Mouse (Mus musculus): ENCODE measurements around the gene Gtf2a2. TPM values are rescaled to one million over a fixed set of nuclear protein-coding genes. Genes with fewer than 3 reads are reported as not detected.
A peak's percentile ranks its signal among the peaks of the same experiment; 100 is the strongest.
"Not testable (repeated sequence)": the region's sequence is repeated elsewhere in the genome, so short reads cannot be mapped to it uniquely, and the experiment has no call there.

The Gtf2a2 gene
- total RNA-seq, 2 experiments from 2014 or later: 13.8 to 28.5 TPM

DNA sequence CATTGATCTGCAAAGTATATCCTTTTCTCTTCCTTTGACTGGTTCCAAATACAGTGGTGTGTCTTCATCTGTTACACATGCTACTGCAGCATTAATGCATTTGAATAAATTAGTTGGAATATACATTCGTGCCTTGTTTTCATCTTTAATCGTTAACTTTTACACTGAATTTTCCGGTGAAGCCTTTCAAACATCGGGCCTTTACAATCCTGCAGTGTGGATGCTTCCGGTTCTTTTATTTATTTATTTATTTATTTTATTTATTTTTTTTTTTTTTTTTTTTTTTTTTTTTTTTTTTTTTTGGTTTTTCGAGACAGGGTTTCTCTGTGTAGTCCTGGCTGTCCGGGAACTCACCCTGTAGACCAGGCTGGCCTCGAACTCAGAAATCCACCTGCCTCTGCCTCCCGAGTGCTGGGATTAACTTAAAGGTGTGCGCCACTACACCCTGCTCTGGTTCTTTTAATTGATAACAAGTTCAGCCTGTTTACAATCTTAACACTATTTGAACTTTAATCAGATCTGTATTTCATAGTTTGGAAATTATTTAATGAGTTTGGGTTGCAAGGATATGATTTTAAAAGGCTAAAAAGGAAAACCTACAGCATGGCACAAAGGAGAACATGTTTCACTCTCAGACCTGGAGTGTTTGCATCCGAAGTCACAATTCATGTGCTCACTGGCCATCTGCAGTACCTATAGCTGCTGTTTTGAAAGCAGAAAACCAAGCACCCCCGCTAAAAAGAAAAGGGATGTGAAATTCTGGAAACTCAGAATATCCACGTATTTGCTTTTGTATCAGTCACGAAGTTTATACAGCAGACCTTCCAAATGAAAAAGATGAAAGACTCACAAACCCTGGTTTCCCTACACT, 578 bp upstream of the Gtf2a2 start:
- peak; percentile 29; the same call in 1 of the 2 replicates for ATAC-seq (replicated peaks; ENCODE audit: low FRiP score, poor library complexity, severe bottlenecking)

DNA sequence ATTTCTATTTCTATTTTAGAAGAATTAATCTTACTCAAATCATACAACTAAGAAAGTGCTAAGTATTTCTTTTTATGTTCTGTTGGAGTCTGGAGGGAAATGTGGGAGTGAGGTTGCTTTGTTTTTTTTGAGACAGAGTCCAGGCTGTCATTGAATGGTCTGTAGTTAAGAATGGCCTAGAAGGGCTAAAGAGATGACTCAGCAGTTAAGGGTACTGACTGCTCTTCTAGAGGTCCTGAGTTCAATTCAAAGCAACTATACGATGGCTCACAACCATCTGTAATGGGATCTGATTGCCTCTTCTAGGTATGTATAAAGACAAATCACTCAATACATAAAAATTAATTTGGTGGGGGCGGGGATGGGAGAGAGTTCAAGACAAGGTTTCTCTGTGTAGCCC, 3.3 kb downstream of the Gtf2a2 start:
- ATAC-seq (replicated peaks; ENCODE audit: low FRiP score, poor library complexity, severe bottlenecking): no peak

DNA sequence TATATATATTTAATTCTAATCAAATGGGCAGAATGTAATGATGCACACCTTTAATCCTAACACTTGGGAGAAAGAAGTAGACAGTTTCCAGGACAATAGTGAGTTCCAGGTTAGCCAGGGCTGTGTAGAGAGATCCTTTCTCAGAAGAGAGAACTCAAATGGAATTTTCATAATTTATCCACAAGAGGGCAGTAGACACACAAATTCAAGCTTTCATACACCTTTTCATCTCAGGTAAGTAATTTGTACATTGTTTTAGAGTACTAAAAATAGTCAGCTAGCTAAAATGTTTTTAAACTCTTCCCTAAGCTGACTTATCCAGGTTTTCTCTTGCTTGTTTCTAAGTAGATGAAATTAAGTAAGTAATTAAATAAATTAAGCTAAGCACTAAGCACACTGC, 6.5 kb downstream of the Gtf2a2 start:
- peak; percentile 64 for ATAC-seq (replicated peaks; ENCODE audit: low FRiP score, poor library complexity, severe bottlenecking)

DNA sequence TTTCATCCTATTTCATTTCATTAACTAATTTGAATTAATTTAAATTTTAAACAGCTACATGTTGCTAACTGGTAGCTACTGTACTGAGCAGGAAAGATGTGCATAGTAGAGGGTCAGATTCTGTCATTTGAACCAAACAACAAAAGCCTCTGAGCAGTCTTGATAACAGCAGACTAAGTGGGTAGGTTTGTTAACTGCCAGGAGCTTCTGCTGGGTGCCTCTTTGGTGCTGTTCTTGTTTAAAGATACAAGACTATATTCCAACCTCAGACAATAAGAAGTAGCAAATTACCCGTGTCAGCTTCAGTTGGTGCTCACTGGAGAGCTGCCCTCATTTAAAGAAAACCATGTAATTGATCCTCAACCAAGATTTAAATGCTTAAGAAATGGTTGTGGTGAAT, 9.3 kb downstream of the Gtf2a2 start:
- no peak for ATAC-seq (replicated peaks; ENCODE audit: low FRiP score, poor library complexity, severe bottlenecking)

DNA sequence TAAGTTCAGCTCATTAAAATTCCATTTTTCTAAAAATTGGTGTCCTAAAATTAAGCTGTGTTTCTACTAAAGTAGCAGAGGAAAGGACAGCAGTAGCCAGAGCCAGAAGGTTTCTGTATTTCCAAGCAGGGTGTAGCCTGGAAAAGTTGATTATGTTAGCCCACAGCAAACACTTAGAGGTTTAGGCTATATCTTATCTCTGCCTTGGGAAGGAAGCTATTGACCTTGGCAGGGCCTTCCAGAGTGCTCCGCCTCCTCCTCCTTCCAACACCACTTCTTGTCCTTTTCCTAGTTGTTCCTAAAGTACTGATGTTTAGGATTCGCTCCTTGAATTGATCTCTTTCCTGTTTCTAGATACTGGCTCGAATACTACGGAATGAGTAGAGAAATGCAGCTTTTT, 9.7 kb downstream of the Gtf2a2 start:
- ATAC-seq (replicated peaks; ENCODE audit: low FRiP score, poor library complexity, severe bottlenecking): no peak

DNA sequence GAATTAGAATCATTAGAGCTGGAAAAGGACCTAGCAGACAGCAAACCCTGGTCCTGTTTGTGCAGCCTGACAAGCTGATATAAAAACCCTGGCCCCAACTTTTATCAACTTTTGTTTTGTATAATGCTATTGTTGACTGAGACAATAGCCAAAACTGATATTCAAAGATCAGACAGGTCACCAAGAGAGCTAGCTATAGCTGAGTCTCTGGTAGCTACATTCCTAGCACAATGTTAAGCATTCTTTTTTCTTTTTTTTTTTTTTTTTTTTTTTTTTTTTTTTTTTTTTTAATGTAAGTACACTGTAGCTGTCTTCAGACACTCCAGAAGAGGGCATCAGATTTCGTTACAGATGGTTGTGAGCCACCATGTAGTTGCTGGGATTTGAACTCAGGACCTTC, 11.3 kb downstream of the Gtf2a2 start:
- not testable (repeated sequence) for ATAC-seq (replicated peaks; ENCODE audit: low FRiP score, poor library complexity, severe bottlenecking)

DNA sequence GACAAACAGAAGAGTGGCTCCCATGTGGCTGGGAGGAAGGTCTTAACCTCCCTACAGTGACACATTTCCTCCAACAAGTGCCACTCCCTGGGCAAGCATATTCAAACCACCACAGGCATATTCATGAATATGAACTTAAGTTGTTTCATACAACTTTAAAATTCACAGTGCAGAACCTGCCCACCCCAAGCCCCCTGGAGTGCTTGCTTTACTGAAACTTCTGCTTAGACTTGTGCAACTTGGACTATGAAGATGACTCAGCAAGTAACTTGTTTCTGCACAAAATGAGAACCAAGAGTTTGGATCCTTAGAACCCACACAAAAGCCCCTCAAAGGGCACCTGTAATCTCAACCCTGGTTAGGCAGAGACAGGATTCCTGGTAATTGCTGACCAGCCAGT, 12.3 kb downstream of the Gtf2a2 start:
- no peak for ATAC-seq (replicated peaks; ENCODE audit: low FRiP score, poor library complexity, severe bottlenecking)

DNA sequence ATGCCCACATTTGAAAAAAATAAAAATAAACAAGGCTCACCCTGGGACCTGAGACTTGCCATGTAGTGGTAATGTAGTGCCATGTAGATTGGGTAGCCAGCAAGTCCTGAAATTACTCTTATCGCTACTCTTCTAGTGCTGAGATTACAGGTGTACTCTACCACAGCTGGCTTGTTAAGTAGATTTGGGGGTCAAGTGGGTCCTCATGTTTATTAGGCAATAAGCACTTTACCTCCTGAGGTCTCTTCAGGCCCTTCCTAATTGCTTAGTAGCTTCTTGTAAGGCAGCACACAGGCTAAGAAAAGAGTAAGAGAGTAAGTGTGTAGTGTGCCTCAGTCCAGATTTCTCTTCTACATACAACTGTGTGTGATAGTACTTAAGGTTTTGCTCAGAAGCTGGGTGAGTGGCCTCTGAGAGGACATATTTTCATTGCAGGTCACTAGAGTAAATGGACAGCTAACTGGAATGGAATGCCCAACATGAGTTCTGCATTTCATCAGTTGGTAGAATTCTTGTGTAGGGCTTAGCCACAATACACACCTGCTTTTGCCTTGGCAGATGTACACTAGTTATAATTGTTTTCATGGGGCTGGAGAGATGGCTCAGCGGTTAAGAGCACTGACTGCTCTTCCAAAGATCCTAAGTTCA, 13.1 kb downstream of the Gtf2a2 start:
- no peak for ATAC-seq (replicated peaks; ENCODE audit: low FRiP score, poor library complexity, severe bottlenecking)

DNA sequence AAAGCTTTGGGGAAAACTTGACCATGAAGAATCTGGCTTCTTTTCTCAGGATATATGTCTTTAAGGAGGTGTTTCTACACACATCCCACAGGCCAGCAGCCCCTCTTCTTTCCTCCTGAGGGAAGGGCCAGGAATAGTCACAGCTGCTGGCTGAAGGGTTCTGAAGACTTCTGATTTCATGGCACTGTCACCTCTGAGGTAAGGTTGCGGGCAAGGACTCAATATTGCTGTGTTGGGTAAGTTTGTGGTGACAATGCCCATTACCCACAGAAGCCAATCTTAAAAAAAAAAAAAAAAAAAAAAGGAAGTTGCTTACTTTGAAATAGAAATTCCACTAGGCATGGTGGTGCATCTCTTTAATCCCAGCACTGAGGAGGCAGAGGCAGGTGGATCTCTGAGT, 19.8 kb downstream of the Gtf2a2 start:
- ATAC-seq (replicated peaks; ENCODE audit: low FRiP score, poor library complexity, severe bottlenecking): no peak

DNA sequence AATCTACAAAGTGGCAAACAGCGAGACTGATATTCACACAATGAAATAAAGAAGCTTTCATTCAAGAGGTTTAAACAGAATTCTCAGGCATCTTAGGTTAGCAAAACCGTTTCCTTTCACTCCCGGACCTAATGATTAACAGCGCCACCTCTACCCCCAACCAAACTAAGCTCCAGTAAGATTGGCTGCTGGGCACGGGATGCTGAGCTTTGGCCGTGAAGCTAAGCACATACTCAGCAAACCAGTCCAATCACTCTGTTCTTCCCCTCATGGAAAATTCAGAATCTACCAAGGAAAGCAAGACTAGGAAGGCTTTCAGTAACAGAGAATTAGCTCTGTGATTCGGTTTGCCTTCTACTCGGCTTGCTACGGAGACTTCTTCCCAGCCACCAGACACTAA, 20.7 kb downstream of the Gtf2a2 start:
- ATAC-seq (replicated peaks; ENCODE audit: low FRiP score, poor library complexity, severe bottlenecking): no peak

DNA sequence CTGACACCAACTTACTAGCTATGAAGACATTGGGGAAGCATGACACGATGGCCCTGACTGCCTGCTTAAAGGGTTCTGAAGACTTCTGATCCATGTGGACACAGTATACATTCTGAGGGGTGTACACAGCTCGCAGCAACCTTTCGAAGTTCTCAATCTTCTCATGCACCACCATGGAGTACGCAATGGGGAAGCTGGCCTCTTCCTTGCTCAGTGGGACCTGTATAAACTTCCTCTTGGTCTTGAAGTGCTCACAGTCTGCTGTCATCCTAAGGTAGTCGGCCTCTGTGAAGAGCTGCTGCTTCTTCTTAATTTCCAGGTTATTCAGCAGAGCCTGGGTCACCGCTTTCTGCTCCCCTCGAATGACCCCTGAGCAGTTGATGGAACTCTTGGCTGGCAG, 22.4 kb downstream of the Gtf2a2 start:
- no peak for ATAC-seq (replicated peaks; ENCODE audit: low FRiP score, poor library complexity, severe bottlenecking)

DNA sequence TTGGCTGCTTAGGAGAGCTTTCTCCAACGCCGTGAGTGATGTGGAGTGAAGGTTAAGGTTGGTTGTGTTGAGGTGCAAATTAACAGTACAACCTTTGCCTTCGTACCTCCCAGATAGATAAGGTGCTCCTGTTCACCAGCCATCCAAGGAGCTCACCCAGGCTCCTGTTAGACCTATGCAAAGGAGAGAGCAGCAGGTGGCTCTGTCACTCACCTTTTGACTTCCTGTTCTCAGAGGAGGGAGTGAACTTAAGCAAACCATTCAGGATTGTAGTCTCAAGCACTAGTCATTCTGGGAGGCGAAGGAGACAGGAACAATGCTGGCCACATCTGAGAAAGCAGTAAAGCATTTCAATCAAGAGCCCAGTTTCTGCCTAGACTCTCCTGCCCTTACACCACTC, 24.3 kb downstream of the Gtf2a2 start:
- ATAC-seq (replicated peaks; ENCODE audit: low FRiP score, poor library complexity, severe bottlenecking): no peak

DNA sequence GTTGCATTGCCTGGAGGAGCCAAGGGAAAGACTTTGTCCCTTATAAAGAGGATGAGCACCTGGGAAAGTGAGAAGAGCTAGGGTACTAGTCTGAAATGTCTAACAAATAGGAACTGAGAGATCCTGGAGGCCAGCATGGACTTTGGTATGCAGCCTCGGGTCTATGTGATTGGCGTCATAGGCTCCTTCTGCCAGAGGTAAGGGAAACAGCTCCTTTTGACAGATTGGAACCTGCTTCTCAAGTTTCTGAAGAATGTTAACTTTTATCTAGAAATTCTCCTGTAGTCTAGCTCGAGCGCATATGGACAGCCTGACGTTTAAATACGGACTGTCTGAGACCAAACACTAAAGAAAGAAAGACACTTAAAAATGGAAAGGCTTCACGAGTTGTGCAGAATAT, 25.6 kb downstream of the Gtf2a2 start, which contains the start of gene Gcnt3:
Gene Gcnt3, minus strand, starts transcription at position 101 of the 400 bp plus-strand sequence.
- no peak for ATAC-seq (replicated peaks; ENCODE audit: low FRiP score, poor library complexity, severe bottlenecking)

DNA sequence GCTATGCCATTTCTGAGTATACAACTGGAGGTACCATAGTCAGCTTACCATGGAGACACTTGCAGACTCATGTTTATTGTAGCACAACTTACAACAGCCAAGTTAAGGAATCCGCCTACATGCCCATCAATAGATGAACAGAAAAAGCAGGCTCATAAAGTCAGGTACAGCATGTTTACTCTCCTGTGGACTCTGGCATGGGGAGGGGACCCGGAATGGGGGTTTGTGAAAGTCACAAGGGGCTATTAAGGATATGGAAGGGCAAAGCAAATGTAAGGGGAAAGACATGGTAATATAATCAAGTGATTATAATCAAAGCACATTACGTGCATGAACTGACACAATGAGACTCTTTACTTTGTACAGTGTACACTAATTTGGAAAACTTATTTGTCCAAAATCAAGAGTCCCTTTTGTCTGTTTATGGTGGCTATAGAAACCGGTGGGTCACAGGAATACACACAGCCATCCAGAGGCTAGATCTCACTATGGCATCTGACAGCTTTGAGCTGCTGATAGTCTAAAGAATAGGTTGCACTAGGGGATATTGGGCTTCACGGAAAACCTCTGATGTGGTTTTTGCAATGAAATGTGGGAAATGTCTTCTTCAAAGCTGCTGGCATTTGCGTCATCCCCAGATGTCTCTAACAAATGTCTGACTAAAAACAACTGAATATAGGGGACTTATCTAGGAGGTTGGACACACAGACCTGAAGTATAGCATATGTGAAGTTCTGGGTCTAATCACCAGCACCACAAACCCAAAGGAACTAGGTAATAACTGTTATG, 27.4 kb downstream of the Gtf2a2 start:
- ATAC-seq (replicated peaks; ENCODE audit: low FRiP score, poor library complexity, severe bottlenecking): no peak

DNA sequence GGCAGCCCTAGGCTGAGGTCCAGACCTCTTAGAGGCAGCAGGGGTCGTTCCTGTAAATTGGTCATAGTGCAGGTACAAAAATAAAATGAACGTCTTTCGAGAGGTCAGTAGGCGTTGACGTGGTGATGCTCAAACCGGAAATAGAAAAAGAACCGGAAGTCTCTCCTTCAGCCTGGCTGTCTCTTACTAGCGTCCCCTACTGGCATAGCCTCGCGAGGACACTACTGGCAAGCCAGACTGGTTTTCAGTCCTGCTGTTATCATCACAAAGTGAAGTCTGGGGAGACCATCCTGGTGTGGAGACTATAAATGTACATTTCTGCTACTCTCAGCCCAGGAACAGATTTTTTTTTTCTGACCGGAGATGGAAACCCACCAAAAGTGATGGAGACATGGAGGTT, 28.2 kb downstream of the Gtf2a2 start:
- no peak for ATAC-seq (replicated peaks; ENCODE audit: low FRiP score, poor library complexity, severe bottlenecking)

DNA sequence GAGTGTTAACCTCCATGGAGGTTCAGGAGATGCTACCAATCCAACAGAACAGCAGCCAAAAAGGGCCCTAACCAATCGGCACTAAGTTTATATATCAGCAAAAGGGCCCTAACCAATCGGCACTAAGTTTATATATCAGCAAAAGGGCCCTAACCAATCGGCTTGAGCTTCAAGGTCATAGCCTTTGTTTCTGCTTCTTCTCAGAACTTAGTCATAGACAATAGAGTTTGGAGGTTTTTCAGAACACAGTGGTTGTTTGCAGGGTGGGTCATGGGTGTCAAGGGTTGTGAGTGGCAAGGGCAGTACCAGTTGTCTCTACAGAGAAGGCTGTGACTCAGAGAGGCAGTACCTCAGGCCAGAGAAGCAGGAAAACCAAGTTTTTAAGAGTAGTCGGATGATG, 29.8 kb downstream of the Gtf2a2 start:
- no peak for ATAC-seq (replicated peaks; ENCODE audit: low FRiP score, poor library complexity, severe bottlenecking)

DNA sequence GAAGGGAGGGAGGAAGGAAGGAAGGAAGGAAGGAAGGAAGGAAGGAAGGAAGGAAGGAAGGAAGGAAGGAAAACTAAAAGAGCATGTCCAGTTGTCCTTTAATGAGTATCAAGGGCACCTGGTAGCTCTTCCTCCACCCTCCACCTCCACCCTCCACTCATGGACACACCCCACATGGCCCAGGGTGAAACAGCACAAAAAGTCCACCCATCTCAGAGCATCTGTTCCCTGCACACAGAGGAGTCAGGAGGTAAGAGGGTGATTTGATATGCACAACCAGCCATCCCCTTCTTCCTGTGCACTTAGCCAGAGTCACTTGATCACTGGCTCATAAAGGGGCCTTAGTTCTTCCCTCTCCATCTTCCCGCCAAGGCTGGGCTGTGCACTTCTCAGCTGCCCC, 30.6 kb downstream of the Gtf2a2 start:
- no peak for ATAC-seq (replicated peaks; ENCODE audit: low FRiP score, poor library complexity, severe bottlenecking)

DNA sequence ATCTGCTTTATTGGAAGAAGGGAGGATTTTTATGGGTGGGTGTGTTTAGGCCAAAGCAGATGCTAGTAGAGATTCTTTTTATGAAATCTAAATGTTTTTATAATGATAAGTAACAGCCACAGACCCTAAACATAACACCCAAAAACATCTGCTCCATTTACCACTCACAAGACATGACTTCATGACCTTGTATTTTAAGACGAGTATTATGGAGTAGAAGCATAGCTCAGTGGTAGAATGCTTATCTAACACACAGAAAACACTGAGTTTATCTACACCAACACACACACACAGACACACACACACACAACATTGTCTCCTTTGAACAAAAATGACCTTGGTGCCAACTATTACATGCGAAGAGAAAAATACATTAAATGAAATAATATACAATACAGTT, 32.5 kb downstream of the Gtf2a2 start:
- no peak for ATAC-seq (replicated peaks; ENCODE audit: low FRiP score, poor library complexity, severe bottlenecking)

DNA sequence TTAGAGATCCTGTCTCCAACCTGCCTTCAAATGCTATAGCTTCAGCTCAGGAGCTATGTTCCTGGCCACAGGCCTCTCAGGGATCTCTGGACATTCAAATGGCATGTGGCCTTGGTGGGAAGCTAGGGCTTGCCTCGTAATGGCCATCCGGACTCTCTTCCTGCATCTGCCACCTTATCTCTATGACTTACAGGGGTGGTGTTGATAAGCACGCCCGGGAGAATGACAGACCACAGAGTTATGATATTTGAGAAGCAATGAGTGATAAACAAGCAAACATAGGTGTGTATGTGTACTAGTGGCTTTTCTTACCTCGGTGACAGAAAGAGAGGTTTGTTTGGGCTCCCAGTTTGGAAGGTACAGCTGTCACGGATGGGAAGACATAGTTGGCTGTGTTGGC, 33.9 kb downstream of the Gtf2a2 start:
- no peak for ATAC-seq (replicated peaks; ENCODE audit: low FRiP score, poor library complexity, severe bottlenecking)

DNA sequence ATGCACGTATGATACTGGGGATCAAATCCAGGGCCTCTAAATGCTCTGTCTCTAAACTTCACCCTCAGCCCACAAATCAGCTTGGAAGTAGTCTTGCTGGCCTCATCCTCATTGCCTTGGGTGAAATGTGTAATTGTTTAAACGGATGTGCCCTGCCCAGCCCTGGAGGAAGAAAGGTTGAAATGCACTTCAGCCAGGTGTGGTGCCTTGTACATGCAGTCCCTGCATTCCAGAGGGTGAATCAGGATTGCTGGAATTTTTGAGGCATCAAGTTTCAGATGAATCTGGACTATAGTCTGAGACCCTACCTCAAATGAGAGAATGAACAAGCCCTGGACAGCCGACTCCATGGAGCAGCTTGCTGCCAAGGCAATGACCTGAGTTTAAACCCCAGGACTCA, 35.5 kb downstream of the Gtf2a2 start:
- ATAC-seq (replicated peaks; ENCODE audit: low FRiP score, poor library complexity, severe bottlenecking): no peak

DNA sequence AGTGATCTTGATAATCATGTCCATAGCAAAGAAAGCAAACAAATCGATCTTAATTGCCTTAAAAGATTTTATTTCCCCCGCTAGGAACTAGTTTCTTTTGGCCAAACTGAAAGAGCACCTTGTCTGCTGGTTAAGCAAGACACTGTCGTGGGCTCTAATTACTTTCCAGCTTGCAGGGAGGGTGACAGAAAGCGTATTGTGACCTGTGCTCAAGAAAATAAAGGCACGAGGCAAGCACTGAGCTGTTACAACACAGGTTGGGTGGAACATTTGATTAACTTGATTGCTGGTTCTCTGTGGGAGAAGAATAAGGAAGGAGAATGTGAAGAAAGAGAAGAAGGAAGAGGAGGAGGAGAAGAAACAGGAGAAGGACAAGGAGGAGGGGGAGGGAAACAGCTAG, 35.9 kb downstream of the Gtf2a2 start:
- ATAC-seq (replicated peaks; ENCODE audit: low FRiP score, poor library complexity, severe bottlenecking): no peak
